ENCODE assay signal across 8 mouse cellular contexts in the genomic region with DNA sequence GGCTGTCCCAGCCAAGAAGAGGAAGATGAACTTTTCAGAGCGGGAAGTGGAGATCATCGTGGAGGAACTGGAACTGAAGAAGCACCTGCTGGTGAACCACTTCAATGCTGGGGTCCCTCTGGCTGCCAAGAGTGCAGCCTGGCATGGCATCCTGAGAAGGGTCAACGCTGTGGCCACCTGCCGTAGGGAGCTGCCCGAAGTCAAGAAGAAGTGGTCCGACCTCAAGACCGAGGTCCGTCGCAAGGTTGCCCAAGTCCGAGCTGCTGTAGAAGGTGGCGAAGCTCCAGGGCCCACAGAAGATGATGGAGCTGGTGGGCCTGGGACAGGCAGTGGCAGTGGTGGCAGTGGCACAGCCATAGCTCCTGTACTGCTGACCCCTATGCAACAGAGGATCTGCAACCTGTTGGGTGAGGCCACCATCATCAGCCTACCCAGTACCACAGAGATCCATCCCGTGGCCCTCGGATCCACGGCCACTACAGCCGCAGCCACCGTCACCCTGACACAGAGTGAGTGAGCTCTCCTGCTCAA. TPM values are rescaled to one million over a fixed set of nuclear protein-coding genes. Genes with fewer than 3 reads are reported as not detected.
DNase-seq lines count a peak whose midpoint lies in the region; ATAC-seq lines count a peak whose summit lies in the region.

No protein-coding gene starts in this region.

- peaks cover 61% of the 10 kb centered on the region for H3K4me1 ChIP-seq in heart, embryonic 13.5 days
- H3K4me1 ChIP-seq in hindbrain, embryonic 15.5 days (replicated peaks) = peaks cover 45% of the 10 kb centered on the region
- H3K4me1 ChIP-seq in megakaryocyte, embryonic 14.5 days = peaks cover 64% of the 10 kb centered on the region

- no peaks in the 10 kb centered on the region for H3K9me3 ChIP-seq in heart, embryonic 13.5 days
- no peaks in the 10 kb centered on the region for H3K9me3 ChIP-seq in hindbrain, embryonic 15.5 days
- H3K9me3 ChIP-seq in megakaryocyte, embryonic 14.5 days = no peaks in the 10 kb centered on the region

- intact Hi-C loops in heart, postnatal 10 days (cut with DNase I) = no loop called here

- 91% methylated on average over 16 of the region's 16 CpGs for WGBS in heart, embryonic 13.5 days
- WGBS in hindbrain, embryonic 15.5 days = 93% methylated on average over 16 of the region's 16 CpGs

- peak overlapping the region; percentile 95 for H3K4me2 ChIP-seq in heart, embryonic 13.5 days
- H3K4me2 ChIP-seq in hindbrain, embryonic 15.5 days = peak overlapping the region; percentile 47

- H3K27ac ChIP-seq in heart, embryonic 13.5 days (replicated peaks) = peak overlapping the region; percentile 69
- H3K27ac ChIP-seq in hindbrain, embryonic 15.5 days (replicated peaks) = peak overlapping the region; percentile 56

- no peak for ATAC-seq in heart, embryonic 13.5 days (ENCODE audit: extremely low read depth, insufficient number of reproducible peaks, low FRiP score, low TSS enrichment)
- ATAC-seq in common myeloid progenitor, adult 5-6 weeks (replicated peaks; ENCODE audit: low read depth, poor library complexity, severe bottlenecking) = peak; percentile 8; the same call in 1 of the 2 replicates
- peak; percentile 0; the same call in 1 of the 2 replicates for ATAC-seq in hindbrain, embryonic 15.5 days (ENCODE audit: low FRiP score, low read depth)

- H3K4me3 ChIP-seq in heart, embryonic 13.5 days = peak overlapping the region; percentile 73
- H3K4me3 ChIP-seq in hindbrain, embryonic 15.5 days = peak overlapping the region; percentile 70
- H3K4me3 ChIP-seq in megakaryocyte, embryonic 14.5 days (replicated peaks) = peak overlapping the region; percentile 97

- DNase-seq in heart, postnatal 10 days = no peak
- DNase-seq in 3134 (ENCODE audit: extremely low read depth, insufficient read length, low spot score) = peak; percentile 44
- no peak for DNase-seq in embryo, embryonic 9.5 days (ENCODE audit: extremely low spot score)
- DNase-seq in natural killer cell, adult 2 months (ENCODE audit: low spot score in 2 of 2) = no peak

- no peaks in the 10 kb centered on the region for H3K27me3 ChIP-seq in heart, embryonic 13.5 days (replicated peaks)
- H3K27me3 ChIP-seq in hindbrain, embryonic 15.5 days = no peaks in the 10 kb centered on the region
- no peaks in the 10 kb centered on the region for H3K27me3 ChIP-seq in megakaryocyte, embryonic 14.5 days (replicated peaks)

- peak overlapping the region; percentile 68 for H3K9ac ChIP-seq in heart, embryonic 13.5 days
- no peak overlapping the region for H3K9ac ChIP-seq in hindbrain, embryonic 15.5 days

- H3K36me3 ChIP-seq in heart, embryonic 13.5 days = peaks cover 20% of the 10 kb centered on the region
- peaks cover 4% of the 10 kb centered on the region; the same call in 1 of the 2 replicates for H3K36me3 ChIP-seq in hindbrain, embryonic 15.5 days
- H3K36me3 ChIP-seq in megakaryocyte, embryonic 14.5 days (replicated peaks; ENCODE audit: low read length) = peaks cover 37% of the 10 kb centered on the region

RNA-seq across cellular contexts. Expression of a gene that starts 1.3 kb away (rescaled TPM):
- polyA plus RNA-seq in heart, embryonic 13.5 days (2015; fragmentation: Nextera tagmentation; extraction: Ambion mirVana) = 10.7 and 10.9 TPM in 2 replicates
- total RNA-seq in heart, postnatal 10 days (2021) = 10 to 100 TPM; 10.1 to 13.5 TPM
- total RNA-seq in common myeloid progenitor, adult 5-6 weeks (2017) = 7.9 and 12.7 TPM in 2 replicates
- polyA plus RNA-seq in hindbrain, embryonic 15.5 days (2015; fragmentation: Nextera tagmentation; extraction: Ambion mirVana) = 51.4 and 54.4 TPM in 2 replicates
- polyA plus RNA-seq in megakaryocyte, embryonic 14.5 days (2012; ENCODE audit: insufficient read depth, low replicate concordance) = 7.3 and 7.9 TPM in 2 replicates

RNA-seq across cellular contexts. Expression of a gene that starts 2.2 kb away (rescaled TPM):
- 4.2 and 5.0 TPM in 2 replicates for polyA plus RNA-seq in heart, embryonic 13.5 days (2015; fragmentation: Nextera tagmentation; extraction: Ambion mirVana)
- total RNA-seq in heart, postnatal 10 days (2021) = 1 to 10 TPM; 3.2 to 4.4 TPM
- total RNA-seq in common myeloid progenitor, adult 5-6 weeks (2017) = 2.8 and 3.3 TPM in 2 replicates
- polyA plus RNA-seq in hindbrain, embryonic 15.5 days (2015; fragmentation: Nextera tagmentation; extraction: Ambion mirVana) = 4.8 and 5.8 TPM in 2 replicates
- 3.9 and 10.8 TPM in 2 replicates for polyA plus RNA-seq in megakaryocyte, embryonic 14.5 days (2012; ENCODE audit: insufficient read depth, low replicate concordance)

RNA-seq across cellular contexts. Expression of a gene that starts 56.8 kb away (rescaled TPM):
- 35.3 and 36.1 TPM in 2 replicates for polyA plus RNA-seq in heart, embryonic 13.5 days (2015; fragmentation: Nextera tagmentation; extraction: Ambion mirVana)
- total RNA-seq in heart, postnatal 10 days (2021) = 10 to 100 TPM; 63.4 to 70.0 TPM
- 7.1 and 8.6 TPM in 2 replicates for total RNA-seq in common myeloid progenitor, adult 5-6 weeks (2017)
- polyA plus RNA-seq in hindbrain, embryonic 15.5 days (2015; fragmentation: Nextera tagmentation; extraction: Ambion mirVana) = 51.0 and 57.4 TPM in 2 replicates
- polyA plus RNA-seq in megakaryocyte, embryonic 14.5 days (2012; ENCODE audit: insufficient read depth, low replicate concordance) = 2.5 and 3.4 TPM in 2 replicates
